Mouse (Mus musculus): ENCODE results near the gene Calm5. TPM values are rescaled to one million over a fixed set of nuclear protein-coding genes. Genes with fewer than 3 reads are reported as not detected.
"Not testable (repeated sequence)": the region's sequence is repeated elsewhere in the genome, so short reads cannot be mapped to it uniquely, and the experiment has no call there.

Calm5 gene
- total RNA-seq (2018; cell fraction: chromatin; rRNA removed): not detected
- total RNA-seq (2018; cell fraction: cytosol; rRNA removed): not detected
- not detected for total RNA-seq (2018; cell fraction: nucleus; rRNA removed)
- not detected in 3 replicates for polyA plus RNA-seq (2018)

GRCm38 (mm10) chr13:3853648-3854333 is at the start of gene Calm5:
Gene Calm5, plus strand, starts transcription at chr13:3854173.
- not testable (repeated sequence) for H3K27ac ChIP-seq; H3K36me3 ChIP-seq (ENCODE audit: inconsistent target); H3K4me3 ChIP-seq (ENCODE audit: inconsistent target); H3K79me2 ChIP-seq (ENCODE audit: inconsistent target)
- 41% methylated on average over 3 of the region's 3 CpGs for WGBS (ENCODE audit: missing documents)

- H3K27ac ChIP-seq: no peak within 1 kb of the TSS
- WGBS (ENCODE audit: missing documents): 90% methylated on average over 13 of the region's 13 CpGs
- no peak within 1 kb of the TSS for H3K4me3 ChIP-seq (ENCODE audit: inconsistent target)
- H3K36me3 ChIP-seq (ENCODE audit: inconsistent target): no peaks in the 10 kb centered on the region
- no peaks in the 10 kb centered on the region for H3K79me2 ChIP-seq (ENCODE audit: inconsistent target)
Measured at GRCm38 (mm10) chr13:3804186-3804585, 49.8 kb upstream of the Calm5 start, which contains the start of gene Calml3. Gene Calml3, minus strand, starts transcription at chr13:3804316.

- H3K36me3 ChIP-seq (ENCODE audit: inconsistent target): no peaks in the 10 kb centered on the region
- no peak overlapping the region for H3K27ac ChIP-seq
- WGBS (ENCODE audit: missing documents): 77% methylated on average over 2 of the region's 2 CpGs
- no peaks in the 10 kb centered on the region for H3K79me2 ChIP-seq (ENCODE audit: inconsistent target)
- H3K4me3 ChIP-seq (ENCODE audit: inconsistent target): no peak overlapping the region
Measured at GRCm38 (mm10) chr13:3805132-3805531, 48.8 kb upstream of the Calm5 start.

- H3K79me2 ChIP-seq (ENCODE audit: inconsistent target): no peaks in the 10 kb centered on the region
- H3K27ac ChIP-seq: no peak overlapping the region
- WGBS (ENCODE audit: missing documents): 36% methylated on average over 5 of the region's 5 CpGs
- H3K4me3 ChIP-seq (ENCODE audit: inconsistent target): no peak overlapping the region
- no peaks in the 10 kb centered on the region for H3K36me3 ChIP-seq (ENCODE audit: inconsistent target)
Measured at GRCm38 (mm10) chr13:3805638-3806037, 48.3 kb upstream of the Calm5 start.

- Histone ChIP-seq H3K4me3 (ENCODE audit: inconsistent target) (no peak overlapping the region), H3K79me2 (ENCODE audit: inconsistent target) (no peaks in the 10 kb centered on the region), H3K36me3 (ENCODE audit: inconsistent target) (no peaks in the 10 kb centered on the region), H3K27ac (no peak overlapping the region)
- 92% methylated on average over 7 of the region's 7 CpGs for WGBS (ENCODE audit: missing documents)
Measured at GRCm38 (mm10) chr13:3807131-3807827, 46.7 kb upstream of the Calm5 start.

GRCm38 (mm10) chr13:3818012-3818739 is 35.8 kb upstream of the Calm5 start:
- Histone ChIP-seq H3K79me2 (ENCODE audit: inconsistent target) (no peaks in the 10 kb centered on the region), H3K4me3 (ENCODE audit: inconsistent target) (no peak overlapping the region), H3K27ac (no peak overlapping the region), H3K36me3 (ENCODE audit: inconsistent target) (no peaks in the 10 kb centered on the region)
- WGBS (ENCODE audit: missing documents): 60% methylated on average over 5 of the region's 5 CpGs

- 97% methylated on average over 2 of the region's 2 CpGs for WGBS (ENCODE audit: missing documents)
Measured at GRCm38 (mm10) chr13:3818740-3819076, 35.3 kb upstream of the Calm5 start.

GRCm38 (mm10) chr13:3822105-3822504 is 31.9 kb upstream of the Calm5 start:
- Histone ChIP-seq H3K79me2 (ENCODE audit: inconsistent target) (no peaks in the 10 kb centered on the region), H3K27ac (no peak overlapping the region), H3K4me3 (ENCODE audit: inconsistent target) (no peak overlapping the region), H3K36me3 (ENCODE audit: inconsistent target) (no peaks in the 10 kb centered on the region)
- 39% methylated on average over 4 of the region's 4 CpGs for WGBS (ENCODE audit: missing documents)

More at GRCm38 (mm10) chr13:3818740-3819076, 35.3 kb upstream of the Calm5 start:
- Histone ChIP-seq H3K36me3 (ENCODE audit: inconsistent target) (no peaks in the 10 kb centered on the region), H3K4me3 (ENCODE audit: inconsistent target) (no peak overlapping the region), H3K27ac (no peak overlapping the region), H3K79me2 (ENCODE audit: inconsistent target) (no peaks in the 10 kb centered on the region)

- Histone ChIP-seq H3K36me3 (ENCODE audit: inconsistent target) (no peaks in the 10 kb centered on the region), H3K4me3 (ENCODE audit: inconsistent target) (no peak overlapping the region), H3K79me2 (ENCODE audit: inconsistent target) (no peaks in the 10 kb centered on the region), H3K27ac (no peak overlapping the region)
Measured at GRCm38 (mm10) chr13:3825726-3826125, 28.2 kb upstream of the Calm5 start.

- Histone ChIP-seq H3K27ac (no peak overlapping the region), H3K79me2 (ENCODE audit: inconsistent target) (no peaks in the 10 kb centered on the region), H3K36me3 (ENCODE audit: inconsistent target) (no peaks in the 10 kb centered on the region), H3K4me3 (ENCODE audit: inconsistent target) (no peak overlapping the region)
- 66% methylated on average over 5 of the region's 5 CpGs for WGBS (ENCODE audit: missing documents)
Measured at GRCm38 (mm10) chr13:3831546-3831945, 22.4 kb upstream of the Calm5 start.

- Histone ChIP-seq H3K27ac (no peak overlapping the region), H3K4me3 (ENCODE audit: inconsistent target) (no peak overlapping the region), H3K36me3 (ENCODE audit: inconsistent target) (no peaks in the 10 kb centered on the region), H3K79me2 (ENCODE audit: inconsistent target) (no peaks in the 10 kb centered on the region)
- WGBS (ENCODE audit: missing documents): 69% methylated on average over 1 of the region's 1 CpGs
Measured at GRCm38 (mm10) chr13:3831994-3832393, 22.0 kb upstream of the Calm5 start.

GRCm38 (mm10) chr13:3832450-3832849 is 21.5 kb upstream of the Calm5 start:
- Histone ChIP-seq H3K27ac (no peak overlapping the region), H3K79me2 (ENCODE audit: inconsistent target) (no peaks in the 10 kb centered on the region), H3K4me3 (ENCODE audit: inconsistent target) (no peak overlapping the region), H3K36me3 (ENCODE audit: inconsistent target) (no peaks in the 10 kb centered on the region)
- WGBS (ENCODE audit: missing documents): 4% methylated on average over 2 of the region's 2 CpGs

- H3K27ac ChIP-seq; H3K4me3 ChIP-seq (ENCODE audit: inconsistent target); H3K36me3 ChIP-seq (ENCODE audit: inconsistent target); H3K79me2 ChIP-seq (ENCODE audit: inconsistent target): not testable (repeated sequence)
Measured at GRCm38 (mm10) chr13:3833644-3834043, 20.3 kb upstream of the Calm5 start.

GRCm38 (mm10) chr13:3837312-3837807 is 16.6 kb upstream of the Calm5 start, which contains the start of gene Calm4:
Gene Calm4, plus strand, starts transcription at chr13:3837757.
- H3K36me3 ChIP-seq (ENCODE audit: inconsistent target); H3K27ac ChIP-seq; H3K79me2 ChIP-seq (ENCODE audit: inconsistent target); H3K4me3 ChIP-seq (ENCODE audit: inconsistent target): not testable (repeated sequence)

GRCm38 (mm10) chr13:3840662-3841061 is 13.3 kb upstream of the Calm5 start:
- H3K27ac ChIP-seq; H3K79me2 ChIP-seq (ENCODE audit: inconsistent target); H3K4me3 ChIP-seq (ENCODE audit: inconsistent target); H3K36me3 ChIP-seq (ENCODE audit: inconsistent target): not testable (repeated sequence)
